9 mouse cellular contexts compared by ENCODE assay signal in genomic region chr14:55857588-55857987, GRCm38 (mm10). TPM values are rescaled to one million over a fixed set of nuclear protein-coding genes. Genes with fewer than 3 reads are reported as not detected.
DNase-seq lines count a peak whose midpoint lies in the region; ATAC-seq and TF ChIP-seq lines count a peak whose summit lies in the region.
"Had no signal": no experiment of that assay in that cellular context is flagged by ENCODE, and none has a peak within 500 bp of the region (broad histone marks: within the 10 kb centered on the region; RNA-seq: fewer than 3 reads in every experiment).

No protein-coding gene starts in this region.

- H3K4me1 ChIP-seq in forebrain, embryonic 10.5 days = peaks cover 71% of the 10 kb centered on the region
- peaks cover 57% of the 10 kb centered on the region for H3K4me1 ChIP-seq in forebrain, embryonic 15.5 days
- H3K4me1 ChIP-seq in midbrain, embryonic 10.5 days = peaks cover 72% of the 10 kb centered on the region
- peaks cover 61% of the 10 kb centered on the region for H3K4me1 ChIP-seq in midbrain, embryonic 15.5 days
- peaks cover 17% of the 10 kb centered on the region for H3K4me1 ChIP-seq in lung, embryonic 14.5 days (ENCODE audit: insufficient read depth)

- no peak for DNase-seq in forebrain, embryonic 10.5 days (ENCODE audit: extremely low spot score, low spot score)
- DNase-seq in midbrain, embryonic 10.5 days (ENCODE audit: low spot score) = no peak
- peak; percentile 24 for DNase-seq in lung, embryonic 14.5 days
- no peak for DNase-seq in cerebellum, adult 9-11 months
- no peak for DNase-seq in adrenal gland, adult 2 months
- no peak for DNase-seq in cerebellum, adult 9-10 months

- no peak overlapping the region for H3K9ac ChIP-seq in forebrain, embryonic 15.5 days (replicated peaks)
- H3K9ac ChIP-seq in midbrain, embryonic 15.5 days = no peak overlapping the region
- H3K9ac ChIP-seq in lung, embryonic 14.5 days = no peak overlapping the region; the same call in 1 of the 2 replicates

- H3K36me3 ChIP-seq in forebrain, embryonic 10.5 days (replicated peaks) = peaks cover 34% of the 10 kb centered on the region
- H3K36me3 ChIP-seq in forebrain, embryonic 15.5 days = no peaks in the 10 kb centered on the region
- peaks cover 20% of the 10 kb centered on the region for H3K36me3 ChIP-seq in midbrain, embryonic 10.5 days
- H3K36me3 ChIP-seq in midbrain, embryonic 15.5 days (replicated peaks) = no peaks in the 10 kb centered on the region
- H3K36me3 ChIP-seq in lung, embryonic 14.5 days (ENCODE audit: insufficient read depth) = peaks cover 14% of the 10 kb centered on the region

- TF ChIP-seq CTCF in lung, embryonic 14.5 days (IDR thresholded peaks at IDR 0.05; ENCODE audit: low read depth) = no peak

- H3K9me3 ChIP-seq in forebrain, embryonic 10.5 days = no peaks in the 10 kb centered on the region
- no peaks in the 10 kb centered on the region for H3K9me3 ChIP-seq in forebrain, embryonic 15.5 days
- no peaks in the 10 kb centered on the region for H3K9me3 ChIP-seq in midbrain, embryonic 10.5 days (replicated peaks)
- no peaks in the 10 kb centered on the region for H3K9me3 ChIP-seq in midbrain, embryonic 15.5 days
- H3K9me3 ChIP-seq in lung, embryonic 14.5 days (ENCODE audit: low read depth, low read length) = no peaks in the 10 kb centered on the region

- H3K27me3 ChIP-seq in forebrain, embryonic 10.5 days (ENCODE audit: poor library complexity, severe bottlenecking) = no peaks in the 10 kb centered on the region
- no peaks in the 10 kb centered on the region for H3K27me3 ChIP-seq in forebrain, embryonic 15.5 days
- H3K27me3 ChIP-seq in midbrain, embryonic 10.5 days (ENCODE audit: low read depth, poor library complexity, severe bottlenecking) = no peaks in the 10 kb centered on the region
- no peaks in the 10 kb centered on the region for H3K27me3 ChIP-seq in midbrain, embryonic 15.5 days (replicated peaks)
- H3K27me3 ChIP-seq in lung, embryonic 14.5 days (ENCODE audit: insufficient read depth, low read length) = no peaks in the 10 kb centered on the region

- no peak overlapping the region for H3K4me2 ChIP-seq in forebrain, embryonic 15.5 days (replicated peaks)
- H3K4me2 ChIP-seq in midbrain, embryonic 15.5 days = no peak overlapping the region; the same call in 1 of the 2 replicates
- peak overlapping the region; percentile 50 for H3K4me2 ChIP-seq in lung, embryonic 14.5 days

- ATAC-seq in forebrain, embryonic 15.5 days (replicated peaks) = no peak
- no peak for ATAC-seq in midbrain, embryonic 15.5 days (replicated peaks)
- no peak for ATAC-seq in lung, embryonic 14.5 days (ENCODE audit: insufficient read depth)

- peak overlapping the region; percentile 18 for H3K4me3 ChIP-seq in forebrain, embryonic 10.5 days
- H3K4me3 ChIP-seq in forebrain, embryonic 15.5 days = no peak overlapping the region
- H3K4me3 ChIP-seq in midbrain, embryonic 10.5 days = 0 out of 2 replicates have a peak overlapping the region, but pooled peaks have one; percentile 14
- H3K4me3 ChIP-seq in midbrain, embryonic 15.5 days = no peak overlapping the region
- peak overlapping the region; percentile 15 for H3K4me3 ChIP-seq in lung, embryonic 14.5 days (ENCODE audit: low read depth, low read length)

- 69% methylated on average over 4 of the region's 4 CpGs for WGBS in forebrain, embryonic 10.5 days
- 79% methylated on average over 4 of the region's 4 CpGs for WGBS in forebrain, embryonic 15.5 days
- 77% methylated on average over 4 of the region's 4 CpGs for WGBS in midbrain, embryonic 10.5 days
- WGBS in midbrain, embryonic 15.5 days = 66% methylated on average over 4 of the region's 4 CpGs
- 35% methylated on average over 4 of the region's 4 CpGs for WGBS in lung, embryonic 14.5 days

- peak overlapping the region; percentile 35 for H3K27ac ChIP-seq in forebrain, embryonic 10.5 days
- H3K27ac ChIP-seq in forebrain, embryonic 15.5 days (replicated peaks) = no peak overlapping the region
- H3K27ac ChIP-seq in midbrain, embryonic 10.5 days (replicated peaks) = no peak overlapping the region
- no peak overlapping the region for H3K27ac ChIP-seq in midbrain, embryonic 15.5 days
- H3K27ac ChIP-seq in lung, embryonic 14.5 days (ENCODE audit: low read depth) = no peak overlapping the region

RNA-seq across cellular contexts. Expression of gene Nynrin, which starts 3.8 kb away (rescaled TPM):
- polyA plus RNA-seq in forebrain, embryonic 10.5 days (2016; fragmentation: Nextera tagmentation; extraction: Ambion mirVana) = 24.5 and 25.8 TPM in 2 replicates
- polyA plus RNA-seq in forebrain, embryonic 15.5 days (2015; fragmentation: Nextera tagmentation; extraction: Ambion mirVana) = 10.5 and 10.7 TPM in 2 replicates
- 22.3 and 25.1 TPM in 2 replicates for polyA plus RNA-seq in midbrain, embryonic 10.5 days (2016; fragmentation: Nextera tagmentation; extraction: Ambion mirVana)
- polyA plus RNA-seq in midbrain, embryonic 15.5 days (2015; fragmentation: Nextera tagmentation; extraction: Ambion mirVana) = 12.4 and 13.6 TPM in 2 replicates
- 18.7 and 19.4 TPM in 2 replicates for polyA plus RNA-seq in lung, embryonic 14.5 days (2014; fragmentation: Nextera tagmentation; extraction: Ambion mirVana)
- total RNA-seq in adrenal gland, adult 2 months (2021) = 10 to 100 TPM in 1 of 2 experiments, 1 to 10 TPM in 1; 7.2 to 16.1 TPM
- polyA plus RNA-seq in adrenal gland, adult 2 months (2012; rRNA removed) = 5.1 and 5.3 TPM in 2 replicates

RNA-seq across cellular contexts. Expression of gene Cbln3, which starts 26.6 kb away (rescaled TPM):
- 0.10 and 0.12 TPM in 2 replicates for polyA plus RNA-seq in forebrain, embryonic 10.5 days (2016; fragmentation: Nextera tagmentation; extraction: Ambion mirVana)
- 0.29 and 0.32 TPM in 2 replicates for polyA plus RNA-seq in forebrain, embryonic 15.5 days (2015; fragmentation: Nextera tagmentation; extraction: Ambion mirVana)
- polyA plus RNA-seq in midbrain, embryonic 10.5 days (2016; fragmentation: Nextera tagmentation; extraction: Ambion mirVana) = 0.14 and 0.16 TPM in 2 replicates
- polyA plus RNA-seq in midbrain, embryonic 15.5 days (2015; fragmentation: Nextera tagmentation; extraction: Ambion mirVana) = 0.19 and 0.20 TPM in 2 replicates
- polyA plus RNA-seq in lung, embryonic 14.5 days (2014; fragmentation: Nextera tagmentation; extraction: Ambion mirVana) = 1.4 and 1.9 TPM in 2 replicates
- under 1 TPM in 1 of 2 experiments, not detected in 1; 0.20 TPM for total RNA-seq in adrenal gland, adult 2 months (2021)
- 0.03 and 0.25 TPM in 2 replicates for polyA plus RNA-seq in adrenal gland, adult 2 months (2012; rRNA removed)

RNA-seq across cellular contexts. Expression of gene Khnyn, which starts 27.2 kb away (rescaled TPM):
- 22.7 and 25.3 TPM in 2 replicates for polyA plus RNA-seq in forebrain, embryonic 10.5 days (2016; fragmentation: Nextera tagmentation; extraction: Ambion mirVana)
- polyA plus RNA-seq in forebrain, embryonic 15.5 days (2015; fragmentation: Nextera tagmentation; extraction: Ambion mirVana) = 10.1 and 10.4 TPM in 2 replicates
- polyA plus RNA-seq in midbrain, embryonic 10.5 days (2016; fragmentation: Nextera tagmentation; extraction: Ambion mirVana) = 23.2 and 24.7 TPM in 2 replicates
- 10.9 and 11.4 TPM in 2 replicates for polyA plus RNA-seq in midbrain, embryonic 15.5 days (2015; fragmentation: Nextera tagmentation; extraction: Ambion mirVana)
- polyA plus RNA-seq in lung, embryonic 14.5 days (2014; fragmentation: Nextera tagmentation; extraction: Ambion mirVana) = 11.0 and 13.7 TPM in 2 replicates
- total RNA-seq in adrenal gland, adult 2 months (2021) = 10 to 100 TPM; 12.3 to 18.2 TPM
- polyA plus RNA-seq in adrenal gland, adult 2 months (2012; rRNA removed) = 13.0 and 14.6 TPM in 2 replicates

RNA-seq across cellular contexts. Expression of gene Nfatc4, which starts 34.6 kb away (rescaled TPM):
- 37.9 and 39.1 TPM in 2 replicates for polyA plus RNA-seq in forebrain, embryonic 10.5 days (2016; fragmentation: Nextera tagmentation; extraction: Ambion mirVana)
- 10.9 and 13.6 TPM in 2 replicates for polyA plus RNA-seq in forebrain, embryonic 15.5 days (2015; fragmentation: Nextera tagmentation; extraction: Ambion mirVana)
- polyA plus RNA-seq in midbrain, embryonic 10.5 days (2016; fragmentation: Nextera tagmentation; extraction: Ambion mirVana) = 22.0 and 24.6 TPM in 2 replicates
- 8.4 and 10.8 TPM in 2 replicates for polyA plus RNA-seq in midbrain, embryonic 15.5 days (2015; fragmentation: Nextera tagmentation; extraction: Ambion mirVana)
- polyA plus RNA-seq in lung, embryonic 14.5 days (2014; fragmentation: Nextera tagmentation; extraction: Ambion mirVana) = 58.8 and 66.1 TPM in 2 replicates
- total RNA-seq in adrenal gland, adult 2 months (2021) = 10 to 100 TPM; 17.9 to 21.9 TPM
- 50.5 and 58.1 TPM in 2 replicates for polyA plus RNA-seq in adrenal gland, adult 2 months (2012; rRNA removed)
- total RNA-seq: monocyte, adult 5-6 weeks had no signal

RNA-seq across cellular contexts. Expression of gene Sdr39u1, which starts 42.5 kb away (rescaled TPM):
- polyA plus RNA-seq in forebrain, embryonic 10.5 days (2016; fragmentation: Nextera tagmentation; extraction: Ambion mirVana) = 41.9 and 48.9 TPM in 2 replicates
- 106 and 112 TPM in 2 replicates for polyA plus RNA-seq in forebrain, embryonic 15.5 days (2015; fragmentation: Nextera tagmentation; extraction: Ambion mirVana)
- polyA plus RNA-seq in midbrain, embryonic 10.5 days (2016; fragmentation: Nextera tagmentation; extraction: Ambion mirVana) = 27.5 and 31.5 TPM in 2 replicates
- polyA plus RNA-seq in midbrain, embryonic 15.5 days (2015; fragmentation: Nextera tagmentation; extraction: Ambion mirVana) = 169 and 175 TPM in 2 replicates
- 44.3 and 47.2 TPM in 2 replicates for polyA plus RNA-seq in lung, embryonic 14.5 days (2014; fragmentation: Nextera tagmentation; extraction: Ambion mirVana)
- 10 to 100 TPM; 81.0 to 92.5 TPM for total RNA-seq in adrenal gland, adult 2 months (2021)
- 45.9 and 52.8 TPM in 2 replicates for polyA plus RNA-seq in adrenal gland, adult 2 months (2012; rRNA removed)

Comparison
In these comparisons a context has a peak if more than half of its experiments do, and no peak if none do; other contexts are left out.
1. H3K4me3 ChIP-seq: peak in forebrain, embryonic 10.5 days (single experiment), midbrain, embryonic 10.5 days (single experiment) and lung, embryonic 14.5 days (single experiment); none in forebrain, embryonic 15.5 days (single experiment) and midbrain, embryonic 15.5 days (single experiment).